Mouse (Mus musculus) intestine, embryonic 16.5 days (tissue): Measurements from ENCODE around the gene Relt. TPM values are rescaled to one million over a fixed set of nuclear protein-coding genes. Genes with fewer than 3 reads are reported as not detected.

Source experiments
- ATAC-seq: fragments of 200-750 bp; cut with Nextera tagmentation; 2 replicates; pipeline ENCODE4 v1.8.0; 2017; ENCODE audit warnings: moderate TSS enrichment, moderate library complexity
- H3K27ac ChIP-seq: fragments of 300-500 bp; sonication (generic); 2 replicates; pipeline ENCODE4 v1.5.1; 2014; ENCODE audit warnings: mild to moderate bottlenecking, low read length
- H3K27me3 ChIP-seq: fragments of 300-500 bp; sonication (generic); replicated peaks from 2 replicates; pipeline ENCODE4 v1.6.1; 2014; ENCODE audit warnings: low read length, control low read depth, mixed read lengths; ENCODE audit not compliant: control insufficient read depth, insufficient read depth
- H3K36me3 ChIP-seq: fragments of 300-500 bp; sonication (generic); 2 replicates; pipeline ENCODE4 v1.6.1; 2014; ENCODE audit warnings: low read length, control low read depth; ENCODE audit not compliant: control insufficient read depth, insufficient read depth
- H3K4me1 ChIP-seq: fragments of 300-500 bp; sonication (generic); 2 replicates; pipeline ENCODE4 v1.6.1; 2014; ENCODE audit warnings: low read length, control low read depth, mixed read lengths; ENCODE audit not compliant: control insufficient read depth, insufficient read depth
- H3K4me2 ChIP-seq: fragments of 300-500 bp; sonication (generic); 2 replicates; pipeline ENCODE4 v1.6.1; 2014; ENCODE audit warnings: low read depth, low read length, control low read depth
- H3K4me3 ChIP-seq: fragments of 300-500 bp; sonication (generic); 2 replicates; pipeline ENCODE4 v1.5.1; 2014; ENCODE audit warnings: mild to moderate bottlenecking, low read length
- H3K9ac ChIP-seq: fragments of 300-500 bp; sonication (generic); 2 replicates; pipeline ENCODE4 v1.6.1; 2014; ENCODE audit warnings: low read depth, low read length
- H3K9me3 ChIP-seq: fragments of 300-500 bp; sonication (generic); 2 replicates; pipeline ENCODE4 v1.6.1; 2016; ENCODE audit warnings: low read length, control low read depth; ENCODE audit not compliant: control insufficient read depth
- WGBS: fragments of 180-500 bp; shearing (Covaris S2); extraction: QIAGEN DNeasy Blood & Tissue Kit; methylation state at CpG from one replicate; pipeline ENCODE4 v1.1.7; 2014; 5-methylcytosine and 5-hydroxymethylcytosine counted together
- polyA plus RNA-seq: library from polyadenylated mRNA; unstranded; fragments of >200 nt; fragmentation: Nextera tagmentation; extraction: Ambion mirVana; gene quantifications from 2 replicates; pipeline ENCODE4 v1.2.1, GENCODE M21; 2015

The Relt gene
- polyA plus RNA-seq, 1 experiment from 2014 or later = 3.8 TPM

GRCm38 (mm10) chr7:100843866-100844265 is 19.4 kb downstream of the Relt start:
- H3K36me3 ChIP-seq = 0 out of 2 replicates have a peak, but pooled peaks cover 3% of the 10 kb centered on the region
- ATAC-seq = 0 out of 2 replicates have a peak, but pooled peaks have one; percentile 50
- H3K4me3 ChIP-seq = no peak overlapping the region
- no peaks in the 10 kb centered on the region for H3K9me3 ChIP-seq
- H3K9ac ChIP-seq = no peak overlapping the region
- H3K27me3 ChIP-seq = no peaks in the 10 kb centered on the region
- H3K4me1 ChIP-seq = peaks cover 9% of the 10 kb centered on the region
- no peak overlapping the region for H3K27ac ChIP-seq
- H3K4me2 ChIP-seq = no peak overlapping the region
- WGBS = 85% methylated on average over 2 of the region's 2 CpGs

GRCm38 (mm10) chr7:100842175-100842574 is 21.1 kb downstream of the Relt start:
- no peak overlapping the region for H3K27ac ChIP-seq
- H3K36me3 ChIP-seq = 0 out of 2 replicates have a peak, but pooled peaks cover 3% of the 10 kb centered on the region
- no peak for ATAC-seq
- peaks cover 9% of the 10 kb centered on the region for H3K4me1 ChIP-seq
- H3K27me3 ChIP-seq = no peaks in the 10 kb centered on the region
- H3K9me3 ChIP-seq = no peaks in the 10 kb centered on the region
- no peak overlapping the region for H3K9ac ChIP-seq
- WGBS = 91% methylated on average over 5 of the region's 5 CpGs
- no peak overlapping the region for H3K4me2 ChIP-seq
- no peak overlapping the region for H3K4me3 ChIP-seq

- H3K9me3 ChIP-seq = no peaks in the 10 kb centered on the region
- no peak overlapping the region for H3K9ac ChIP-seq
- H3K36me3 ChIP-seq = peaks cover 5% of the 10 kb centered on the region; the same call in 1 of the 2 replicates
- WGBS = 88% methylated on average over 6 of the region's 6 CpGs
- H3K4me1 ChIP-seq = peaks cover 9% of the 10 kb centered on the region
- no peaks in the 10 kb centered on the region for H3K27me3 ChIP-seq
- ATAC-seq = no peak
- H3K4me2 ChIP-seq = no peak overlapping the region
- H3K4me3 ChIP-seq = no peak overlapping the region
- H3K27ac ChIP-seq = no peak overlapping the region
Observed at GRCm38 (mm10) chr7:100841608-100842007, 21.6 kb downstream of the Relt start.

GRCm38 (mm10) chr7:100840906-100841305 is 22.3 kb downstream of the Relt start:
- H3K27ac ChIP-seq = no peak overlapping the region
- H3K4me1 ChIP-seq = peaks cover 9% of the 10 kb centered on the region
- H3K9ac ChIP-seq = no peak overlapping the region
- no peaks in the 10 kb centered on the region for H3K27me3 ChIP-seq
- ATAC-seq = no peak
- H3K4me3 ChIP-seq = no peak overlapping the region
- peaks cover 6% of the 10 kb centered on the region for H3K36me3 ChIP-seq
- no peak overlapping the region for H3K4me2 ChIP-seq
- no peaks in the 10 kb centered on the region for H3K9me3 ChIP-seq
- WGBS = 94% methylated on average over 1 of the region's 1 CpGs

- Histone ChIP-seq H3K27ac (no peak overlapping the region), H3K4me1 (peaks cover under 1% of the 10 kb centered on the region; the same call in 1 of the 2 replicates), H3K9ac (no peak overlapping the region), H3K27me3 (no peaks in the 10 kb centered on the region), H3K4me3 (no peak overlapping the region), H3K9me3 (no peaks in the 10 kb centered on the region), H3K36me3 (peaks cover 6% of the 10 kb centered on the region), H3K4me2 (no peak overlapping the region)
- WGBS = 77% methylated on average over 6 of the region's 6 CpGs
- ATAC-seq = no peak
Observed at GRCm38 (mm10) chr7:100839632-100840402, 23.4 kb downstream of the Relt start.

GRCm38 (mm10) chr7:100837701-100838100 is 25.5 kb downstream of the Relt start:
- Histone ChIP-seq H3K4me3 (no peak overlapping the region), H3K27ac (no peak overlapping the region), H3K36me3 (peaks cover 6% of the 10 kb centered on the region), H3K4me2 (no peak overlapping the region), H3K9me3 (no peaks in the 10 kb centered on the region), H3K4me1 (no peaks in the 10 kb centered on the region), H3K27me3 (no peaks in the 10 kb centered on the region), H3K9ac (no peak overlapping the region)
- ATAC-seq = no peak
- 69% methylated on average over 1 of the region's 1 CpGs for whole genome bisulfite sequencing

GRCm38 (mm10) chr7:100836657-100837056 is 26.6 kb downstream of the Relt start:
- peaks cover 3% of the 10 kb centered on the region for H3K36me3 ChIP-seq
- H3K9me3 ChIP-seq = no peaks in the 10 kb centered on the region
- H3K27me3 ChIP-seq = no peaks in the 10 kb centered on the region
- H3K9ac ChIP-seq = no peak overlapping the region
- 89% methylated on average over 10 of the region's 10 CpGs for WGBS
- no peak overlapping the region for H3K27ac ChIP-seq
- no peak overlapping the region for H3K4me2 ChIP-seq
- ATAC-seq = no peak
- no peaks in the 10 kb centered on the region for H3K4me1 ChIP-seq
- H3K4me3 ChIP-seq = no peak overlapping the region

GRCm38 (mm10) chr7:100835711-100836110 is 27.5 kb downstream of the Relt start:
- no peak overlapping the region for H3K9ac ChIP-seq
- H3K4me2 ChIP-seq = no peak overlapping the region
- no peaks in the 10 kb centered on the region for H3K4me1 ChIP-seq
- H3K4me3 ChIP-seq = no peak overlapping the region
- H3K27me3 ChIP-seq = no peaks in the 10 kb centered on the region
- H3K27ac ChIP-seq = no peak overlapping the region
- H3K9me3 ChIP-seq = no peaks in the 10 kb centered on the region
- ATAC-seq = no peak
- peaks cover 3% of the 10 kb centered on the region for H3K36me3 ChIP-seq
- 91% methylated on average over 6 of the region's 6 CpGs for WGBS

GRCm38 (mm10) chr7:100835168-100835567 is 28.1 kb downstream of the Relt start:
- 86% methylated on average over 7 of the region's 7 CpGs for WGBS
- H3K4me1 ChIP-seq = no peaks in the 10 kb centered on the region

More at GRCm38 (mm10) chr7:100835168-100835567, 28.1 kb downstream of the Relt start:
- peaks cover 3% of the 10 kb centered on the region for H3K36me3 ChIP-seq
- no peak overlapping the region for H3K4me3 ChIP-seq
- H3K9ac ChIP-seq = no peak overlapping the region
- no peaks in the 10 kb centered on the region for H3K27me3 ChIP-seq
- H3K4me2 ChIP-seq = no peak overlapping the region
- H3K9me3 ChIP-seq = no peaks in the 10 kb centered on the region
- ATAC-seq = no peak
- H3K27ac ChIP-seq = no peak overlapping the region
